Mouse (Mus musculus) ES-E14 (cell line): ENCODE results near the gene Necab2.

Experiments used
- HCFC1 ChIP-seq: IDR thresholded peaks from 2 replicates; pipeline ENCODE4 v1.6.1; 2012; ENCODE audit warnings: low read length, inconsistent platforms, borderline replicate concordance; ENCODE audit not compliant: insufficient read depth
- MAFK ChIP-seq: IDR thresholded peaks from 2 replicates; pipeline ENCODE4 v1.6.1; 2014; ENCODE audit warnings: mild to moderate bottlenecking, low read depth, low read length, inconsistent platforms; ENCODE audit not compliant: insufficient read depth
- ZC3H11A ChIP-seq: IDR thresholded peaks from 2 replicates; pipeline ENCODE4 v1.6.1; 2012; ENCODE audit warnings: low read depth, mild to moderate bottlenecking, inconsistent platforms, low read length, borderline replicate concordance

DNA sequence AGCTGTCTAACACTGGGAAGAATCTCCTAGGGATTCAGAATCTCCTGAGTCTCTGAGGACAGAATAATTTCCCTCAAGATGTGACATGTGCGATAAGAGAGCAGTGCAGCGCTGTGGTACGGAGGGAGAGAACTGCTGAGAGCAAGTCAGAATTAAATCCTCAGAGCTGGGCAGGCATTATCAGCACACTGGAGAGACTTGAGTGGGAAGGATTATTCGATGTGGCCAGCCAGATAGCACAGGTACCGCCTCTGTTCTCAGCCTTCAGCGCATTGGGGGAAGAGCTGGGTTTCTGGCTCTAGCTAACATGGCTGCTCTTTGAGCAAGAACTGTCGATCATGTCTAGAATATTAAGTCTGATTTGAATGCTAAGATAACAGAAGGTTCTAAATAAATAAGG lies 65.2 kb downstream of the Necab2 start:
- TF ChIP-seq HCFC1 = no peak
- TF ChIP-seq ZC3H11A = no peak
- TF ChIP-seq MAFK = no peak
